Mouse (Mus musculus): ENCODE results near the gene Igf1r.

DNA sequence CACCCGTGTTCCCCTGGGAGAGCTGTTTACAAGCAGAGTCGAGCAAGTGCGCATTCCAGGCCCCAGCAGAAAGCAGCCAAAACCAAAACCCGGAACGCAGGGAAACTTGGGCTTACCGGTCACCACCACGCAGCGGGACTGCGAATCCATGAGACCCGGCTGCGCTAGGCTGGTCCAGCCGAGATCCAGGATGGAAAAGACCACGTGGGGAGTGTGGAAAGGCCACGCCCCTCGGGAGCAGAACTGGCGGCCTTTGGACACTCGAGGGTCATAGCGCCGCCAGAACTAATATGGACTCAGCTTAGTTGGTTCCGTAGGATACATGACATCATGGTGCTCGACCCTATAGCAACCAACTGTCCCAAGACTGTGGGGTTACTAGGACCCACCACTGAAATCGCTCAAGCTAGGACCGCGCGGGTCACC, 311.4 kb downstream of the Igf1r start, which contains the start of gene Pgpep1l:
- TF ChIP-seq CTCF (IDR thresholded peaks at IDR 0.05; ENCODE audit: control insufficient read depth, insufficient read depth, insufficient read length) (no peak), MAX (IDR thresholded peaks at IDR 0.05) (no peak)
